Mouse (Mus musculus) liver, embryonic 13.5 days (tissue): ENCODE measurements around the gene Sapcd1. TPM values are rescaled to one million over a fixed set of nuclear protein-coding genes. Genes with fewer than 3 reads are reported as not detected.

ENCODE experiments used
- ATAC-seq: fragments of 200-750 bp; cut with Nextera tagmentation; 2 replicates; pipeline ENCODE4 v1.8.0; 2017; ENCODE audit warnings: low read depth, mild to moderate bottlenecking, moderate number of reproducible peaks, moderate library complexity
- DNase-seq: peaks from one replicate; pipeline ENCODE4 v3.0.0; 2022
- H3K27ac ChIP-seq: fragments of 300-500 bp; sonication (generic); 2 replicates; pipeline ENCODE4 v1.5.1; 2015; ENCODE audit warnings: moderate library complexity, mild to moderate bottlenecking, inconsistent platforms
- H3K27me3 ChIP-seq: fragments of 300-500 bp; sonication (generic); 2 replicates; pipeline ENCODE4 v1.6.1; 2015; ENCODE audit warnings: mild to moderate bottlenecking, inconsistent platforms
- H3K36me3 ChIP-seq: fragments of 300-500 bp; sonication (generic); 2 replicates; pipeline ENCODE4 v1.6.1; 2015; ENCODE audit warnings: mild to moderate bottlenecking, inconsistent platforms
- H3K4me1 ChIP-seq: fragments of 300-500 bp; sonication (generic); replicated peaks from 2 replicates; pipeline ENCODE4 v1.6.1; 2015; ENCODE audit warnings: inconsistent platforms
- H3K4me2 ChIP-seq: fragments of 300-500 bp; sonication (generic); 2 replicates; pipeline ENCODE4 v1.6.1; 2015; ENCODE audit warnings: inconsistent platforms, mild to moderate bottlenecking, moderate library complexity
- H3K4me3 ChIP-seq: fragments of 300-500 bp; sonication (generic); replicated peaks from 2 replicates; pipeline ENCODE4 v1.5.1; 2015; ENCODE audit warnings: mild to moderate bottlenecking, inconsistent platforms
- H3K9ac ChIP-seq: fragments of 300-500 bp; sonication (generic); 2 replicates; pipeline ENCODE4 v1.6.1; 2015; ENCODE audit warnings: mild to moderate bottlenecking, inconsistent platforms
- H3K9me3 ChIP-seq: fragments of 300-500 bp; sonication (generic); replicated peaks from 2 replicates; pipeline ENCODE4 v1.6.1; 2016; ENCODE audit warnings: inconsistent platforms
- WGBS: fragments of 180-500 bp; shearing (Covaris S2); methylation state at CpG from one replicate; pipeline ENCODE4 v1.1.7; 2015; ENCODE audit not compliant: insufficient replicate concordance; 5-methylcytosine and 5-hydroxymethylcytosine counted together
- polyA plus RNA-seq: library from polyadenylated mRNA; unstranded; fragments of >200 nt; fragmentation: Nextera tagmentation; extraction: Ambion mirVana; gene quantifications from 2 replicates; pipeline ENCODE4 v1.2.1, GENCODE M21; 2015

Gene Sapcd1
- polyA plus RNA-seq, 1 experiment from 2014 or later = 2.8 TPM

- Histone ChIP-seq H3K36me3 (peaks cover 43% of the 10 kb centered on the region), H3K4me1 (peaks cover 74% of the 10 kb centered on the region), H3K27ac (peak overlapping the region; percentile 97), H3K4me3 (peak overlapping the region; percentile 78), H3K9me3 (no peaks in the 10 kb centered on the region), H3K4me2 (peak overlapping the region; percentile 100), H3K9ac (peak overlapping the region; percentile 92), H3K27me3 (no peaks in the 10 kb centered on the region)
- ATAC-seq (peak; percentile 43), DNase-seq (peak; percentile 63)
- WGBS = 2% methylated on average over 21 of the region's 21 CpGs
Measured at GRCm38 (mm10) chr17:35051156-35052086, 23.6 kb upstream of the Sapcd1 start.

GRCm38 (mm10) chr17:35050126-35050750, 22.4 kb upstream of the Sapcd1 start:
- no peaks in the 10 kb centered on the region for H3K27me3 ChIP-seq
- under 1% methylated on average over 27 of the region's 27 CpGs for WGBS
- DNase-seq (peak; percentile 63), ATAC-seq (peak; percentile 51)
- H3K27ac ChIP-seq = peak overlapping the region; percentile 97
- H3K4me1 ChIP-seq = peaks cover 75% of the 10 kb centered on the region
- peak overlapping the region; percentile 100 for H3K4me2 ChIP-seq
- peak overlapping the region; percentile 78 for H3K4me3 ChIP-seq
- H3K9me3 ChIP-seq = no peaks in the 10 kb centered on the region
- peak overlapping the region; percentile 92 for H3K9ac ChIP-seq
- peaks cover 31% of the 10 kb centered on the region for H3K36me3 ChIP-seq

- Histone ChIP-seq H3K9ac (peak within 1 kb of the TSS; percentile 92), H3K27me3 (no peaks in the 10 kb centered on the region), H3K4me3 (peak within 1 kb of the TSS; percentile 78), H3K4me2 (peak within 1 kb of the TSS; percentile 100), H3K36me3 (peaks cover 26% of the 10 kb centered on the region), H3K27ac (peak within 1 kb of the TSS; percentile 97), H3K4me1 (peaks cover 78% of the 10 kb centered on the region), H3K9me3 (no peaks in the 10 kb centered on the region)
- DNase-seq (peak; percentile 60), ATAC-seq (peak; percentile 9)
- 2% methylated on average over 11 of the region's 11 CpGs for WGBS
Measured at GRCm38 (mm10) chr17:35049561-35050016, 21.8 kb upstream of the Sapcd1 start, which contains the start of gene Clic1. TSS of gene Clic1 (plus strand) at chr17:35049966.

- Histone ChIP-seq H3K27me3 (no peaks in the 10 kb centered on the region), H3K27ac (peak overlapping the region; percentile 97), H3K9ac (peak overlapping the region; percentile 92), H3K4me2 (peak overlapping the region; percentile 100), H3K36me3 (peaks cover 20% of the 10 kb centered on the region), H3K9me3 (no peaks in the 10 kb centered on the region), H3K4me3 (0 out of 2 replicates have a peak overlapping the region, but pooled peaks have one; percentile 78), H3K4me1 (peaks cover 82% of the 10 kb centered on the region)
- ATAC-seq (no peak), DNase-seq (no peak)
- 32% methylated on average over 5 of the region's 5 CpGs for WGBS
Measured at GRCm38 (mm10) chr17:35048932-35049440, 21.2 kb upstream of the Sapcd1 start.

GRCm38 (mm10) chr17:35048149-35048931, 20.5 kb upstream of the Sapcd1 start:
- Histone ChIP-seq H3K27ac (peak overlapping the region; percentile 97), H3K4me3 (peak overlapping the region; percentile 75), H3K4me1 (peaks cover 86% of the 10 kb centered on the region), H3K27me3 (no peaks in the 10 kb centered on the region), H3K9me3 (no peaks in the 10 kb centered on the region), H3K9ac (peak overlapping the region; percentile 92), H3K36me3 (peaks cover 13% of the 10 kb centered on the region), H3K4me2 (peak overlapping the region; percentile 100)
- ATAC-seq = no peak
- DNase-seq = no peak
- WGBS = 2% methylated on average over 11 of the region's 11 CpGs

DNA sequence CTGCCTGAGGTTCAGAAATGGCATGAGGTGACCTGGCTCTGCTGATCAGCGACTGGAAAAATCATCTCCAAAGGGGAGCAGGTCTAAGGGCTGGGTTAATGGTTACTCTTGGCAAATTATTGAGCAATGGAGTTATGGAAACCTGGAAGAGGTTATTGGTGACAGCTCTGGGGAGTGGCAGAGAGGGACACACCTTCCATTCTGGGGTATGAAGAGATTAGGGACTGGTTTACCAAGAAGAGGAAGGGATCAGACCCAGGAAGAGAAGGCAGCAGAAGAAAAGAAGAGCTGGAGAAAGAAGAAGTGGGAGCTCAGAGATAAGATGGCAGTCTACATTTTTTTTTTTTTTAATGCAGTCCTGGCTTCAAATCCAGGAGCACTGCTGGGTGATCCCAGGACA, 19.9 kb upstream of the Sapcd1 start:
- no peak for DNase-seq
- Histone ChIP-seq H3K9ac (peak overlapping the region; percentile 92), H3K4me2 (peak overlapping the region; percentile 100), H3K9me3 (no peaks in the 10 kb centered on the region), H3K4me3 (peak overlapping the region; percentile 75), H3K4me1 (peaks cover 88% of the 10 kb centered on the region), H3K27ac (peak overlapping the region; percentile 97), H3K36me3 (peaks cover 7% of the 10 kb centered on the region), H3K27me3 (no peaks in the 10 kb centered on the region)
- no peak for ATAC-seq
- 12% methylated on average over 1 of the region's 1 CpGs for WGBS

- H3K4me1 ChIP-seq = peaks cover 82% of the 10 kb centered on the region
- peak; percentile 97 for DNase-seq
- peak within 1 kb of the TSS; percentile 95 for H3K9ac ChIP-seq
- H3K27me3 ChIP-seq = no peaks in the 10 kb centered on the region
- peak within 1 kb of the TSS; percentile 100 for H3K4me2 ChIP-seq
- peak within 1 kb of the TSS; percentile 75 for H3K4me3 ChIP-seq
- H3K9me3 ChIP-seq = no peaks in the 10 kb centered on the region
- no peaks in the 10 kb centered on the region for H3K36me3 ChIP-seq
- 1% methylated on average over 33 of the region's 33 CpGs for WGBS
- ATAC-seq = peak; percentile 85
- peak within 1 kb of the TSS; percentile 97 for H3K27ac ChIP-seq
Measured at GRCm38 (mm10) chr17:35046681-35047455, 19.1 kb upstream of the Sapcd1 start, which contains the start of gene Msh5. TSS of gene Msh5 (minus strand) at chr17:35046745.

- 3% methylated on average over 48 of the region's 48 CpGs for WGBS
- H3K4me2 ChIP-seq = peak overlapping the region; percentile 100
- no peak for ATAC-seq
- no peaks in the 10 kb centered on the region for H3K9me3 ChIP-seq
- no peaks in the 10 kb centered on the region for H3K27me3 ChIP-seq
- peak overlapping the region; percentile 97 for H3K27ac ChIP-seq
- no peaks in the 10 kb centered on the region for H3K36me3 ChIP-seq
- peak overlapping the region; percentile 95 for H3K9ac ChIP-seq
- peak overlapping the region; percentile 75 for H3K4me3 ChIP-seq
- peaks cover 82% of the 10 kb centered on the region for H3K4me1 ChIP-seq
- no peak for DNase-seq
Measured at GRCm38 (mm10) chr17:35045807-35046680, 18.2 kb upstream of the Sapcd1 start.

DNA sequence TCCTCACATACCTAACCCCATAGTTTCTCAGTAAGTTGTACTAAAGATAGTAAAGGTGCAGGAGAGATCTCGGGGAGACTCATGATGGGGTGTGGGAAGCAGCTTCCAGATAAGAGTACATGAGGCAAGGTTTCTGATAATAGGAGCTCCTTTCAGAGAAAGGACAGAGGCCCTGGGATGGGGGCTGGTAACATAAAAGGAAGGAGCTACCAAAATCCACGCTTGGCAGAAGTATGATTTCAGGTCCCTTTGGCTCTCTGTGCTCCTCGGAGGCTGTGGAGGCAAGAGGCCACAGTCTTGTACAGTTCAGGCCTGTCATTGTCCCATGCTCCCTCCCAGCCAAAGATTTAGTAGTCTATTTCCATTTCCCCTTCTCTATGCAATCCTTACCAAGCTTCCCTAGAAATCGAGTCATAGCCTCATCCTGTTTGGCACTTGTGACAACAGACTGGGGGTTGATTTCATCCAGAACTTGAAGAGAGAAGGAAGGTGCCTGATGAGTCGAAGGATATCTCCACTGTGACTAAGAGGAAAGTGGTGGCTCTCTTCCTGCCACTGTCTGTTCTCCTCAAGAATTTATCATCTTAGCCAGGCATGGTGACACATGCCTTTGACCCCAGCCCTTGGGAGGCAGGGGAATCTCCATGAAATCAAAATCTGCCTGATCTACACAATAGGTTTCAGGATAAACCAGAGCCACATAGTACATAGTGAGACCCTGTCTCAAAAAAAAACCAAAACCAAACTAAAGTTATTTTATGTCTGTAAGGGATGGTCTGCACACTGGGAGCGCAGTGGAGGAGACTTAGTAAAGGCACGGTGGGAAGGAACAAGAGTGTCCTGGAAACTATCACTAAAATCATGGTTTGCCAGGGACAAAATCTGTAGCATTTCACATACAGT, 17.3 kb upstream of the Sapcd1 start:
- ATAC-seq (peak; percentile 55), DNase-seq (peak; percentile 63)
- no peaks in the 10 kb centered on the region for H3K36me3 ChIP-seq
- peaks cover 83% of the 10 kb centered on the region for H3K4me1 ChIP-seq
- no peaks in the 10 kb centered on the region for H3K27me3 ChIP-seq
- no peaks in the 10 kb centered on the region for H3K9me3 ChIP-seq
- peak overlapping the region; percentile 75 for H3K4me3 ChIP-seq
- 19% methylated on average over 7 of the region's 7 CpGs for WGBS
- H3K9ac ChIP-seq = peak overlapping the region; percentile 95
- peak overlapping the region; percentile 100 for H3K4me2 ChIP-seq
- H3K27ac ChIP-seq = peak overlapping the region; percentile 97
